Mouse (Mus musculus): ENCODE data around the gene C9orf72. TPM values are rescaled to one million over a fixed set of nuclear protein-coding genes. Genes with fewer than 3 reads are reported as not detected.

C9orf72 gene
- polyA plus RNA-seq, 1 experiment: 40.9 TPM

DNA sequence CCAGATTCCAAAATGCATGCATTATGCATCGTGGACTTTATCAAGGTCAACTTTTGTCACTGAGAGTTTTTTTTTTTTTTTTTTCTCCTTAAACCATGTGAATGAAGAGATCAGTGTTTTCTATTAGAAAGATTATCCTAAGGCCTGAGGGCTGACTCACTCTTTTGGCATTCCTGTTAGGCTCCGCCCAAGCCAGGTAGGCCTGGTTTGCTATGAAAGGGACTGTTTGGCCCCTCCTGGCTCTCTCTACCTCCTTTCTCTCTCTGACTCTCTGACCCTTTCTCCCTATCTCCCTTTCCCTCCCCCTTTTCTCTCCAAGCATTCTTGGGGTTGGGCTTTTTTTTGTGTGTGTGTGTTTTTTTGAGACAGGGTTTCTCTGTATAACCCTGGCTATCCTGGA, 50.4 kb downstream of the C9orf72 start:
- TF ChIP-seq CTCF (IDR thresholded peaks at IDR 0.05; ENCODE audit: borderline replicate concordance, extremely low read depth, insufficient read depth, insufficient read length): no peak
- DNase-seq (ENCODE audit: low read depth): no peak

DNA sequence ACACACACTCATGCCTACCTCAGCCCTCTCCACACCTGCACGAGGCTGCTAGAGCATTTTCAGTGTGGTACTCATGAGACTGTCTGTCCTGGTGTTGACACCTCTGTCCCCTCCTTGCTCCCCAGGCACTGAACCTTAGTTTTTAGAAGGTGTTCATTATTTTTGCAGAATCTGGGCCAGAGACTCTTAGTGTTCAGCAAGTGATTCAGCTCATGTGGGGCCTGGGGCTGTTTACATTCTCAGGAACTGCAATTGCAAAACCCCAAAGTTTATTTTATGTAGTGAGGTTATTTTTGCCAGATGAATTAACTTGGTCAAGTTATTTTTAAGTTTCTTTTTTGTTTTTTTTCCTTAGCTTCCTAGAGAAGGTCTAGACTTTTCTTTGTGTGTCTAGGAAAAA, 52.4 kb downstream of the C9orf72 start:
- TF ChIP-seq CTCF (IDR thresholded peaks at IDR 0.05; ENCODE audit: borderline replicate concordance, extremely low read depth, insufficient read depth, insufficient read length): no peak
- TF ChIP-seq POLR2A (IDR thresholded peaks at IDR 0.05; ENCODE audit: borderline replicate concordance, extremely low read depth, insufficient read depth, insufficient read length, poor library complexity, severe bottlenecking): no peak
- no peak for DNase-seq (ENCODE audit: low read depth)

DNA sequence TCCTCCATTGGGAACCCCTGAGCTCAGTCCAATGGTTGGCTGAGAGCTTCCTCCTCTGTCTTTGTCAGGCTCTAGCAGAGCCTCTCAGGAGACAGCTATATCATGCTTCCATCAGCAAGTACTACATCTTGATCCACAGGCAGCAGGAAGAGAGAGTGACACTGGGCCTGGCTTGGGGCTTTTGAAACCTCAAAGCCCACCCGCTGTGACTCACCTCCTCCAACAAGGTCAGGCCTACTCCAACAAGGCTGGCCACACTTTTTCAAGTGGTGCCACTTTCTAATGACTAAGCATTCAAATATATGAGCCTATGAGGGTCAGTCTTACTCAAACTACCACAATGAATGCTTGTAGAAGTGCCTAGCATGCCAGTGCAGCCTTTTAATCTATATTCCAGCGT, 53.5 kb downstream of the C9orf72 start:
- no peak for DNase-seq (ENCODE audit: low read depth)
- no peak for TF ChIP-seq CTCF (IDR thresholded peaks at IDR 0.05; ENCODE audit: borderline replicate concordance, extremely low read depth, insufficient read depth, insufficient read length)
- no peak for TF ChIP-seq POLR2A (IDR thresholded peaks at IDR 0.05; ENCODE audit: borderline replicate concordance, extremely low read depth, insufficient read depth, insufficient read length, poor library complexity, severe bottlenecking)

GRCm38 (mm10) chr4:35169571-35170125, 56.3 kb downstream of the C9orf72 start:
- peak; percentile 65 for DNase-seq (ENCODE audit: low read depth)
- no peak for TF ChIP-seq POLR2A (IDR thresholded peaks at IDR 0.05; ENCODE audit: borderline replicate concordance, extremely low read depth, insufficient read depth, insufficient read length, poor library complexity, severe bottlenecking)
- no peak for TF ChIP-seq CTCF (IDR thresholded peaks at IDR 0.05; ENCODE audit: borderline replicate concordance, extremely low read depth, insufficient read depth, insufficient read length)

- no peak for DNase-seq (ENCODE audit: low read depth)
- TF ChIP-seq POLR2A (IDR thresholded peaks at IDR 0.05; ENCODE audit: borderline replicate concordance, extremely low read depth, insufficient read depth, insufficient read length, poor library complexity, severe bottlenecking): no peak
Measured at GRCm38 (mm10) chr4:35167855-35168254, 58.1 kb downstream of the C9orf72 start.

DNA sequence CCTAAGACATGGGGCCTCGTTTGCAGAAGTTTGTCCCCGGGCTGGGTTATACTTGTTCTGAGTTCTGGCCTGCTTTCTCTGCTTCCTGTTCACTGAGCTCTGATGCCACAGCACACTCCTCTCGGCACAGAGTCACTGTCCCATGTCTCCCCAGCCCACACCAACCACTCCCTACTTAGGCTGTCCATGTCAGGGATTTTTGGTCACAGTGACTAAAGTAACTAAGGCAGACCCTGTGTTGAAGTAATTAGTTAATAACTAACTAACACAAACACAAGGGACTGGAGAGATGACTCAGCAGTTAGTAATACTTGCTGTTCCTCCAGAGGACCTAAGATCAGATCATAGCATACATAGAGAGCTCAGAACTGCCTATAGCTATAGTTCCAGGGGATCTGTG, 60.0 kb downstream of the C9orf72 start:
- DNase-seq (ENCODE audit: low read depth): no peak

GRCm38 (mm10) chr4:35165275-35165674, 60.7 kb downstream of the C9orf72 start:
- TF ChIP-seq POLR2A (IDR thresholded peaks at IDR 0.05; ENCODE audit: borderline replicate concordance, extremely low read depth, insufficient read depth, insufficient read length, poor library complexity, severe bottlenecking) (no peak), CTCF (IDR thresholded peaks at IDR 0.05; ENCODE audit: borderline replicate concordance, extremely low read depth, insufficient read depth, insufficient read length) (no peak)

More for the DNA sequence above, 60.0 kb downstream of the C9orf72 start:
- TF ChIP-seq CTCF (IDR thresholded peaks at IDR 0.05; ENCODE audit: borderline replicate concordance, extremely low read depth, insufficient read depth, insufficient read length) (no peak), POLR2A (IDR thresholded peaks at IDR 0.05; ENCODE audit: borderline replicate concordance, extremely low read depth, insufficient read depth, insufficient read length, poor library complexity, severe bottlenecking) (no peak)

DNA sequence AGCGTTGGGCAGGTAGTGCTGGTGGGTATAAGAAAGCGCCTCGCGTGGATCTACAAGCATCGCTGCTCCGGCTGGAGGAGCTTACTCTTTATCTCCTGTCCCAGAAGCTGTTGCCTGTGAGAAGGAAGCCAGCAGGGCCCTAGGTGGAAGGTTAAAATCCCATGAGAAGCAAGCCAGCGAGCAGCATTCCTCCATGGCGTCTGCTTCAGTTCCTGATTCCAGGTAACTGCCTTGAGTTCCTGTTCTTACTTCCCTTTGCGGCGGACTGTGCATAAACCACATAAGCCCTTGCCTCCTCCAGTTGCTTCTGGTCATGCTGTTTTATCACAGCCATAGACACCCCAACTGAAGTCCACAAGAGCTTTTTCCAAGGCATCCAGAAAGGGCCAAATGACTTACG, 68.2 kb downstream of the C9orf72 start:
- TF ChIP-seq POLR2A (IDR thresholded peaks at IDR 0.05; ENCODE audit: borderline replicate concordance, extremely low read depth, insufficient read depth, insufficient read length, poor library complexity, severe bottlenecking) (no peak), CTCF (IDR thresholded peaks at IDR 0.05; ENCODE audit: borderline replicate concordance, extremely low read depth, insufficient read depth, insufficient read length) (no peak)

More at GRCm38 (mm10) chr4:35165275-35165674, 60.7 kb downstream of the C9orf72 start:
- no peak for DNase-seq (ENCODE audit: low read depth)

DNA sequence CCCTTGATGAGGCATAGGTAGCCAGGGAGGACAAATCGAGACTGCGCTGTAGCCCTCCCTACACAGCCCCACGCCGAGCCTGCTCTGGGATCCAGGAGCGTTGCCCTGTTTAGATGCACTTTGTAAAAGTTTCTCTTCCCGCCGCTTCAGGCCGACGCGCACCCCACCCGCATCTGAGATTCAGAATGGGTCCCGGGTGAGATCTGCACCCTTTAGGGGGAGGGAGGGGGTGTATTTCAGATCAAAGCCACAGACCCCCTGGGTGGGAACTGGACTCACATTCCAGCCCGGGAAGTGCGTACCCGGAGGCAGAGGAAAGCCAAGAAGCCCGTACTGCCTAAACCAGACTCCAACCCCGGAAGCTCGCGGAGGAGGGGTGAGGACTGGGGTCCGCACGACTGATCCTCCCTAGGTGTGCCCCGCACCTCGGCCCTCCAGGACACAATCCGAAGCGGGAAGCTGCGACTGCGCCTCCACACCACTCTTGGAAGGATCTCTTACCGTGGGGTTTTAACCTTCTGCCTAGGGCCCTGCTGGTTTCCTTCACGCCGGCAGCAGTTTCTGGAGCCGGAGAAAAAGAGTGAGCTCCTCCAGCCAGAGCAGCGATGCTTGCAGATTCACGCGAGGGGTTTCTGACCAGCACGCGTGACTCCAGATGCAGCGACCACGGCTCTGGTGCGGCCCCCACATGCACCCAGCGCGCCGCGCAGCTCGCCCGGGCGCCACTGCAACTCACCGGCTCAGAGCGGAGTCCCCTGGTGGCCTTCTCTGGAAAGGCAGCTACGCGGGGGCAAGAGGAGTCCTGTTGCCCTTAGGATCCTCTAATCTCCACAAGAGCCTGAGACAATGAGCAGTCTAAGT, 69.0 kb downstream of the C9orf72 start, which contains the start of gene Mob3b:
Mob3b (minus strand) TSS at position 734 of the 861 bp plus-strand sequence.
- DNase-seq (ENCODE audit: low read depth): peak; percentile 90
- TF ChIP-seq POLR2A (IDR thresholded peaks at IDR 0.05; ENCODE audit: borderline replicate concordance, extremely low read depth, insufficient read depth, insufficient read length, poor library complexity, severe bottlenecking) (no peak), CTCF (IDR thresholded peaks at IDR 0.05; ENCODE audit: borderline replicate concordance, extremely low read depth, insufficient read depth, insufficient read length) (peak; percentile 94)

More for the DNA sequence above, 68.2 kb downstream of the C9orf72 start:
- DNase-seq (ENCODE audit: low read depth): no peak

GRCm38 (mm10) chr4:35156149-35156611, 69.8 kb downstream of the C9orf72 start:
- DNase-seq (ENCODE audit: low read depth): peak; percentile 75
- TF ChIP-seq POLR2A (IDR thresholded peaks at IDR 0.05; ENCODE audit: borderline replicate concordance, extremely low read depth, insufficient read depth, insufficient read length, poor library complexity, severe bottlenecking) (no peak), CTCF (IDR thresholded peaks at IDR 0.05; ENCODE audit: borderline replicate concordance, extremely low read depth, insufficient read depth, insufficient read length) (no peak)

DNA sequence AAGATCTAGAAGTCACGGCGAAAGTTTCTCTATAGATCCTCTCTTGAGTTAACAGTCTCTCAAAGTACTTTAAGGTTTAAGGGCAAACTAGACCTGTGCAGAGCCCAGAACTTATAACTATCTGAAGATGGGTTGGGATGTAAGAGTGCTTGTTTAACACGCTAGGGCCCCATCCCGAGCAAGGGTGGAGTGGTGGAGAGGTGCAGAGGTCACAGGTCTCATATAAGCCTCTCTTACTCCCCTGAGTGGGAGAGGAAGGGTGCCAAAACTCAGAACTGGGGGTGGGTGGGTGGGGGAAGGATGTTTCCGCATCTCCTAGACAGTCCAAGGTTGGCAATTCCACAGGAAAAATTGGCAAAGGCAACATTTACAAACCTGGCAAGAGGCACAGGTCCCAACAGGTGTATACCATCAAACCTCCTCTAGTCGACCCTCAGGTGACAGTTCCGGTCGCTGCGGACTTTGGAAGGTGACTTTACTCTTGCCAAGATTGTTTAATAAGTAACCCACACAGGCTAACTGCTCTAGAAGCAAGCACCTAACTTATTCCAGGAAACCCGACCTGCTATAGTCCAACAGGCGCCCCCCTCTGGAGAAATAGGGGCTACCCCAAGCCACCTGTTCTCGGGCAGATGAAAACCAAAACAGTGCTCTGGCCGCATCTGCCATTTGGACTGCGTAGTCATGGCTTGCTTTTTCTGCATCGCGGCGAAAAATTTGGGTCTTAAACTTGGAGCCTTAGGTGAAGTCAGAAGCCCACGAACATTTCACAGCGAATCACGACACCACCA, 70.6 kb downstream of the C9orf72 start:
- TF ChIP-seq POLR2A (IDR thresholded peaks at IDR 0.05; ENCODE audit: borderline replicate concordance, extremely low read depth, insufficient read depth, insufficient read length, poor library complexity, severe bottlenecking) (no peak), CTCF (IDR thresholded peaks at IDR 0.05; ENCODE audit: borderline replicate concordance, extremely low read depth, insufficient read depth, insufficient read length) (peak; percentile 32; the same call in 1 of the 2 replicates)
- DNase-seq (ENCODE audit: low read depth): peak; percentile 59

Measured in brain, embryonic 14.5 days (tissue).